Mouse (Mus musculus) olfactory bulb, adult 2 months (tissue): ENCODE measurements around the gene Selenoh. TPM values are rescaled to one million over a fixed set of nuclear protein-coding genes. Genes with fewer than 3 reads are reported as not detected.

ENCODE experiments used
- H3K27ac ChIP-seq: fragments of 200-500 bp; 2 replicates; pipeline ENCODE4 v1.5.1; 2012; ENCODE audit warnings: low read depth, low read length; ENCODE audit not compliant: insufficient read depth
- H3K4me1 ChIP-seq: fragments of 200-500 bp; 2 replicates; pipeline ENCODE4 v1.6.1; 2012; ENCODE audit warnings: low read length; ENCODE audit not compliant: control insufficient read depth, insufficient read depth
- H3K4me3 ChIP-seq: fragments of 200-500 bp; 2 replicates; pipeline ENCODE4 v1.5.1; 2012; ENCODE audit warnings: mild to moderate bottlenecking, low read depth, low read length, moderate library complexity; ENCODE audit not compliant: insufficient read depth
- CTCF ChIP-seq: fragments of 200-500 bp; IDR thresholded peaks from 2 replicates; pipeline ENCODE4 v1.5.1; 2012; ENCODE audit warnings: low read depth, mild to moderate bottlenecking, low read length, moderate library complexity; ENCODE audit not compliant: insufficient read depth
- POLR2A ChIP-seq: fragments of 200-500 bp; IDR thresholded peaks from 2 replicates; pipeline ENCODE4 v1.6.1; 2012; ENCODE audit warnings: mild to moderate bottlenecking, low read depth, low read length, moderate library complexity; ENCODE audit not compliant: insufficient read depth
- WGBS: fragments of 180-500 bp; shearing (Covaris S2); methylation state at CpG from one replicate; pipeline ENCODE4 v1.1.7; 2018; 5-methylcytosine and 5-hydroxymethylcytosine counted together
- polyA plus RNA-seq: library from polyadenylated mRNA; stranded (reverse); fragments of >200 nt; gene quantifications from 2 replicates; pipeline ENCODE4 v1.2.4, GENCODE M21; 2012; ENCODE audit warnings: low replicate concordance; ENCODE audit not compliant: missing spikeins, insufficient read depth, insufficient read length

Selenoh gene
- polyA plus RNA-seq, 1 experiment: not detected

DNA sequence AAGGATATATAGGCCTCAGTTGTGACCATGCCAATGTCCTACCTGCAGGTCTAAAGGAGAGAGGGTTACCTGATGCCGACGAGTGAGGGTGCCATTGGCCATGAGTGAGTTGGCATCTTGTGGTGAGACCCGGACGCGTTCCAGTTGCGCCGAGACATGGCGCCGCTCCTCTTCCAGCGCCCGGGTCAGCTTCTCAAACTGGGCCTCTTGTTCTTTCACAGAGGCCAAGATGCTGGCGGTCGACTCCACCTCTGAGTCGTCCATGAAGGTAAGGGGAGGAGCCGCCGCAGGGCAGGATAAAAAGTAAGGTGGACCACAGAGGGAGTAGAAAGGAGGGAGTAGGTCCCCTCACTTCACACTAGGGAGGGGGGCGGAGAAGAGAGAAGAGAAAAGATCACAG lies 46.4 kb downstream of the Selenoh start:
- TF ChIP-seq CTCF (no peak), POLR2A (no peak)
- whole genome bisulfite sequencing: 96% methylated on average over 17 of the region's 17 CpGs
- Histone ChIP-seq H3K4me1 (peaks cover 2% of the 10 kb centered on the region; the same call in 1 of the 2 replicates), H3K4me3 (no peak overlapping the region), H3K27ac (no peak overlapping the region)

DNA sequence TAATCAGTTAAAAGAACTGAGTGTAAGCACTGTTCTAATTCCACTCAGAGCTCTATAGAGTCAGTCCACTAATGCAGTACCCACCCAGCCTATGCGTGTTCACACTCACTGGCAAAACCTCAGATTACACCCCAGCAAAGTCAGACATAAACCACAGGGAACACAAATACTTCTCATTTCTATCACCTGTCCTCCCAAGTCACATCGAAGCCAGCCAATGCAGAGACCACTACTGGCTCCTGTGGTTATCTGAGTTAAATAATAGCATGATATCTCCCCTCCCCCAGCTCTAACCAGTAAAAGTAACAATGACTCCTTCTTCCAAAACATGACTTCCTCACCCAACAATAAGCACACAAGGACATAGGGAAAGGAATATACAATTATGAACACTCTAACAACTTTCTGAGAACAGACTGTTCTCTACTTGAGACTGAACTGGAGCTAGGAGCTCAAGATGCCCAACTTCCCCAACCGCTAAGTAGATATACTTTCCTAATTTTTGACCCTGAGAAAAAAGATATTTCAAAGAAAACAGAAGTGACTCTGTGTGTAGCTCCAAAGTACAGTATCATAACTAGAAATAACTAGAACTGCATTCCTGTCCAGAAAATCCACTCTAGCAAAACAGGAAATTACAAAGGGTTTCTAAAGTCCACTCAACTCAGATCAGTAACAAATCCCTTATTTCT lies 47.0 kb downstream of the Selenoh start:
- WGBS: 87% methylated on average over 3 of the region's 3 CpGs
- TF ChIP-seq CTCF: no peak
- TF ChIP-seq POLR2A: no peak
- Histone ChIP-seq H3K4me3 (no peak overlapping the region), H3K27ac (no peak overlapping the region), H3K4me1 (peaks cover 2% of the 10 kb centered on the region; the same call in 1 of the 2 replicates)

DNA sequence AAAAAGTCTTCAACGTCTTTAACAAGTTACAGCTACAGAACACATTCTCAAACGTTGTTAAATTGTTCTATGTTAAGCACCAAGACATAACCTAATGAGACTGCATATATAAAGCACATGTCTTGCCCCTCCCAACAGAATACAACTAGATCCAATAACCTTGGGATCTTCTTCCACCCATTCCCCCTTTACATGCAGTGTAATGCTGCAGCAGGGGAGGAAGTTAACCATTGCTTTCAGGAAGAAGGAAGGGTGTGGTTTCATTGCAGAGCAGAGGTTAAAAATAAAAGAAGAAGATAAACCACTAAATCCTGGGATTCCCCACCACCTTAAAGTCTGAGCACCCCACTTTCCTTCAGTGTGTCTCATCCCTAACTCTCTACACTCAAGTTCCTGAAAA lies 47.9 kb downstream of the Selenoh start:
- no peak overlapping the region for H3K4me3 ChIP-seq
- H3K27ac ChIP-seq: no peak overlapping the region
- TF ChIP-seq POLR2A: no peak
- TF ChIP-seq CTCF: no peak
- H3K4me1 ChIP-seq: peaks cover 2% of the 10 kb centered on the region; the same call in 1 of the 2 replicates
- 52% methylated on average over 2 of the region's 2 CpGs for WGBS

DNA sequence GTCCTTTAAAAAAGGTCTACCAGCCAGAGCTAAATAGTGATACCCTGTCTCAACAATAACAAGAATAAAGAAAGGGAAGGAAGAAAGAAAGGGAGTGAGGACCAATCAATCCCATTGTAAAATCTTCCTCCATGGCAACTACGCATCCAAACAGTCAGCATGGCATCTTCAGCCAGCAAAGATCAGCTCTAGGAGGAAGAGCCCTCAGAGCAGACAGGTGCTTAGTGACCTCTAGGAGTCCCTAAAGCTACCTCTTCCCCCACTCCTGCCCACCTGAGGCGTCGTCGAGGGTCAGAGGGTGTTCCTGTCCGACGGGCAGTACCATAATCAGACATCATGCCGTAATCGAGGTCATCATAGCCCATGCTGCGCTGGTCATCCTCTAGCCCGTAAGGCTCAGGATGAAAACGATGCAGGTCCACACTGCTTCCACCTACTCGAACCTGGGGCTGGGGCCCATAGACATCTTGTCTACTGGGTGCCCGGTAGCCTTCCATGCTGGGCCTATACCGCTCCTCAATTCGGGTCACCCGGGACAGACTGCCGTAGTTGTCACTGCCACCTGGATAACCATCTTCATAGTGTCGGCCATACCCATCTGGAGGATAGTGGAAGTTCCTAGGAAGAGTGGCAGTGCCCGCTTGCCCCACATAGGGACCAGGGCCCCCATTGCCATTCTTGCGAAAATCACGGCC lies 50.8 kb downstream of the Selenoh start:
- 95% methylated on average over 21 of the region's 21 CpGs for WGBS
- Histone ChIP-seq H3K27ac (no peak overlapping the region), H3K4me3 (no peak overlapping the region), H3K4me1 (peaks cover 2% of the 10 kb centered on the region; the same call in 1 of the 2 replicates)
- TF ChIP-seq POLR2A (no peak), CTCF (no peak)

Other genes starting within 250 kb of the Selenoh start
- gene Calcrl, start 245.4 kb downstream of the Selenoh start, polyA plus RNA-seq: not detected in 2 replicates
- gene Tfpi, start 194.0 kb downstream of the Selenoh start, polyA plus RNA-seq: not detected in 2 replicates
- not detected in 2 replicates for gene Ctnnd1, start 20.0 kb downstream of the Selenoh start, polyA plus RNA-seq
- gene Btbd18, start 11.7 kb downstream of the Selenoh start, polyA plus RNA-seq: not detected in 2 replicates
- gene Gm28635, start 7.3 kb upstream of the Selenoh start, polyA plus RNA-seq: not detected in 2 replicates
- not detected in 2 replicates for gene Med19, start 7.6 kb upstream of the Selenoh start, polyA plus RNA-seq
- not detected in 2 replicates for gene Tmx2, start 8.4 kb upstream of the Selenoh start, polyA plus RNA-seq
- not detected in 2 replicates for gene Zdhhc5, start 44.4 kb upstream of the Selenoh start, polyA plus RNA-seq
- not detected in 2 replicates for gene Clp1, start 56.6 kb upstream of the Selenoh start, polyA plus RNA-seq
- gene Ypel4, start 63.3 kb upstream of the Selenoh start, polyA plus RNA-seq: 194 TPM in 1 of 2 replicates, not detected in the other
- gene Gm19426, start 72.9 kb upstream of the Selenoh start, polyA plus RNA-seq: not detected in 2 replicates
- gene Serping1, start 104.7 kb upstream of the Selenoh start, polyA plus RNA-seq: not detected in 2 replicates
- gene Ube2l6, start 128.1 kb upstream of the Selenoh start, polyA plus RNA-seq: not detected in 2 replicates
- not detected in 2 replicates for gene Smtnl1, start 151.9 kb upstream of the Selenoh start, polyA plus RNA-seq
- gene Timm10, start 156.2 kb upstream of the Selenoh start, polyA plus RNA-seq: not detected in 2 replicates
- gene Slc43a1, start 168.1 kb upstream of the Selenoh start, polyA plus RNA-seq: not detected in 2 replicates
- not detected in 2 replicates for gene Rtn4rl2, start 215.9 kb upstream of the Selenoh start, polyA plus RNA-seq